Mouse (Mus musculus) midbrain, embryonic 14.5 days (tissue): ENCODE measurements around the gene Fis1. TPM values are rescaled to one million over a fixed set of nuclear protein-coding genes. Genes with fewer than 3 reads are reported as not detected.
"Not testable (repeated sequence)": the region's sequence is repeated elsewhere in the genome, so short reads cannot be mapped to it uniquely, and the experiment has no call there.

Experiments
- ATAC-seq: fragments of 200-750 bp; cut with Nextera tagmentation; 2 replicates; pipeline ENCODE4 v1.8.0; 2017; ENCODE audit warnings: moderate number of reproducible peaks, moderate library complexity; ENCODE audit not compliant: low FRiP score, low TSS enrichment
- DNase-seq: peaks from one replicate; pipeline ENCODE4 v3.0.0-alpha.2; 2015
- H3K27ac ChIP-seq: fragments of 300-500 bp; sonication (generic); replicated peaks from 2 replicates; pipeline ENCODE4 v1.5.1; 2014; ENCODE audit warnings: mild to moderate bottlenecking, low read depth, low read length, moderate library complexity
- H3K27me3 ChIP-seq: fragments of 300-500 bp; sonication (generic); 2 replicates; pipeline ENCODE4 v1.6.1; 2014; ENCODE audit warnings: low read length, control low read depth, mixed read lengths; ENCODE audit not compliant: control insufficient read depth, insufficient read depth
- H3K36me3 ChIP-seq: fragments of 300-500 bp; sonication (generic); 2 replicates; pipeline ENCODE4 v1.6.1; 2014; ENCODE audit warnings: low read length, control low read depth; ENCODE audit not compliant: control insufficient read depth, insufficient read depth
- H3K4me1 ChIP-seq: fragments of 300-500 bp; sonication (generic); 2 replicates; pipeline ENCODE4 v1.6.1; 2014; ENCODE audit warnings: mild to moderate bottlenecking, antibody characterized with exemption, low read length, control low read depth; ENCODE audit not compliant: control insufficient read depth, insufficient read depth
- H3K4me2 ChIP-seq: fragments of 300-500 bp; sonication (generic); 2 replicates; pipeline ENCODE4 v1.6.1; 2014; ENCODE audit warnings: mild to moderate bottlenecking, low read length, moderate library complexity
- H3K4me3 ChIP-seq: fragments of 300-500 bp; sonication (generic); replicated peaks from 2 replicates; pipeline ENCODE4 v1.5.1; 2014; ENCODE audit warnings: low read depth, low read length
- H3K9ac ChIP-seq: fragments of 300-500 bp; sonication (generic); replicated peaks from 2 replicates; pipeline ENCODE4 v1.6.1; 2014; ENCODE audit warnings: mild to moderate bottlenecking, low read length, moderate library complexity
- H3K9me3 ChIP-seq: fragments of 300-500 bp; sonication (generic); 2 replicates; pipeline ENCODE4 v1.6.1; 2016; ENCODE audit warnings: low read length, control low read depth, mixed read lengths; ENCODE audit not compliant: control insufficient read depth
- WGBS: fragments of 180-500 bp; shearing (Covaris S2); extraction: QIAGEN DNeasy Blood & Tissue Kit; methylation state at CpG from one replicate; pipeline ENCODE4 v1.1.7; 2014; 5-methylcytosine and 5-hydroxymethylcytosine counted together
- polyA plus RNA-seq: library from polyadenylated mRNA; unstranded; fragments of >200 nt; fragmentation: Nextera tagmentation; extraction: Ambion mirVana; gene quantifications from 2 replicates; pipeline ENCODE4 v1.2.1, GENCODE M21; 2014

Fis1 gene
- polyA plus RNA-seq, 1 experiment from 2014 or later, result 440 TPM

GRCm38 (mm10) chr5:136936750-136937149 lies 16.3 kb upstream of the Fis1 start:
- Histone ChIP-seq H3K36me3 (no peaks in the 10 kb centered on the region), H3K4me2 (no peak overlapping the region), H3K4me3 (no peak overlapping the region), H3K9me3 (no peaks in the 10 kb centered on the region), H3K4me1 (no peaks in the 10 kb centered on the region), H3K27ac (no peak overlapping the region), H3K27me3 (no peaks in the 10 kb centered on the region), H3K9ac (no peak overlapping the region)
- DNase-seq, result no peak
- no peak for ATAC-seq
- WGBS, result 84% methylated on average over 6 of the region's 6 CpGs

DNA sequence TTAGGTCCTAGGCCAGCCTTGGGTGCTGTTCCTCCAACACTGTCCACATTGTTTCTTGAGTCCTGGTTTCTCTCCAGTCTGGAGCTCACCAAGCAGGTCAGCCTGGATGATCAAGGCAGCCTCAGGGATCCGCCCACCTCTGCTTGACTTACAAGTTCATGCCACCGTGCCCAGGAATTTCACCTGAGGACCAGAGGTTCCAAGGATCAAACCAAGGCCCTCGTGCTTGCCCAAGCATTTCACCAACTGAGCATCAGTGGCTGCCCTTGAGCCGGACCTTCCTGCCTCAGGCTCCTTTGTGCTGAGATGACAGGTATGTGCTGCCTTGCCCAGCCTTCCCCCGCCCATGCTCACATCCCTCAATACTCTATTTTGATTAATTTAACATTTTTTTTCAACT lies 15.5 kb upstream of the Fis1 start:
- Histone ChIP-seq H3K36me3 (no peaks in the 10 kb centered on the region), H3K27me3 (no peaks in the 10 kb centered on the region), H3K9ac (no peak overlapping the region), H3K9me3 (no peaks in the 10 kb centered on the region), H3K4me3 (no peak overlapping the region), H3K27ac (no peak overlapping the region), H3K4me1 (no peaks in the 10 kb centered on the region), H3K4me2 (no peak overlapping the region)
- WGBS, result 93% methylated on average over 5 of the region's 5 CpGs
- DNase-seq (no peak), ATAC-seq (no peak)

DNA sequence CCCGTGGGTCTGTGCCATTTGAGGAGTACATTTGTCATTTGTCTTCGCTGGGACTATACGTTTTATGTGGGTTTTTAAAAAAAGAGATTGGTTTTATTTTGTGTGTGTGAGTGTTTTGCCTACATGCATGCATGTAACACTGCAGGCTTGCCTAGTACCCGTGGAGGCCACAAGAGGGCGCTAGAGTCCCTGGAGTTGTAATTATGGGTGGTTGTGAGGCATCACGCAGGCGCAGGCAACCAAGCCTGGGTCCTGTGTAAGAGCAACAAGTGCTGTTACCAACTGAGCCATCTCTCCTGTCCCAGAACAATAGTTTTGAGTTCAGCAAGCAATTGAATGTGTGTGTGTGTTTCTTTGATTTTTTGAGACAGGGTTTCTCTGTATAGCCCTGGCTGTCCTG lies 13.8 kb upstream of the Fis1 start:
- H3K9ac ChIP-seq, result no peak overlapping the region
- H3K4me3 ChIP-seq, result no peak overlapping the region
- WGBS, result 71% methylated on average over 7 of the region's 7 CpGs
- no peak overlapping the region for H3K27ac ChIP-seq
- no peaks in the 10 kb centered on the region for H3K27me3 ChIP-seq
- no peaks in the 10 kb centered on the region for H3K4me1 ChIP-seq
- H3K9me3 ChIP-seq, result no peaks in the 10 kb centered on the region
- no peaks in the 10 kb centered on the region for H3K36me3 ChIP-seq
- ATAC-seq, result no peak
- DNase-seq, result no peak
- H3K4me2 ChIP-seq, result no peak overlapping the region

DNA sequence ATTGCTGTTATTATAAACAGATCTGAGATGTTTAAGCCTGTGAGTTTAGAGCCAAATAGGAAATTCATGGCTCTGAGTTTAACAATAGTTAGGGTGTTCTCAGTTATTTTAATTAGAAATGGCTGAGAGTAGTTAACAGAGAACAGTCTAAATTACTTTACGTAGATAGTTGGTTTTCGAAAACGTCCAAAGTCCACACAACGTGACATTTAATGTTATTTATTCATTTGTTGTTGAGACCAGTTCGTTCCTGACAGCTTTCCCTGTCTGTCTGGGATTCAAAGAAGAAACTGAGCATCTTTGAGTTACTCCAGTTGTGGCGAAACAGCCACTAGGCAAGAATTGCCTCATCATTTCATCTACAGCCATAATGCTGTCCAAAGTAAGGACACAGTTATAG lies 13.0 kb upstream of the Fis1 start:
- not testable (repeated sequence) for H3K4me1 ChIP-seq, ATAC-seq, H3K9me3 ChIP-seq

GRCm38 (mm10) chr5:136940845-136941560 lies 12.1 kb upstream of the Fis1 start:
- H3K36me3 ChIP-seq, result no peaks in the 10 kb centered on the region

More for the DNA sequence above, 13.0 kb upstream of the Fis1 start:
- not testable (repeated sequence) for H3K36me3 ChIP-seq, H3K27ac ChIP-seq, H3K4me2 ChIP-seq, H3K9ac ChIP-seq, H3K4me3 ChIP-seq, DNase-seq, H3K27me3 ChIP-seq
- WGBS, result 92% methylated on average over 6 of the region's 6 CpGs

GRCm38 (mm10) chr5:136942781-136943180 lies 10.3 kb upstream of the Fis1 start:
- 82% methylated on average over 3 of the region's 3 CpGs for WGBS
- no peak overlapping the region for H3K9ac ChIP-seq
- no peaks in the 10 kb centered on the region for H3K27me3 ChIP-seq
- H3K4me1 ChIP-seq, result no peaks in the 10 kb centered on the region
- no peak overlapping the region for H3K27ac ChIP-seq
- DNase-seq (no peak), ATAC-seq (no peak)
- no peak overlapping the region for H3K4me2 ChIP-seq
- no peak overlapping the region for H3K4me3 ChIP-seq
- no peaks in the 10 kb centered on the region for H3K36me3 ChIP-seq
- H3K9me3 ChIP-seq, result no peaks in the 10 kb centered on the region

More at GRCm38 (mm10) chr5:136940845-136941560, 12.1 kb upstream of the Fis1 start:
- Histone ChIP-seq H3K4me3 (no peak overlapping the region), H3K4me2 (no peak overlapping the region), H3K27me3 (no peaks in the 10 kb centered on the region), H3K9me3 (no peaks in the 10 kb centered on the region), H3K4me1 (no peaks in the 10 kb centered on the region), H3K27ac (no peak overlapping the region), H3K9ac (no peak overlapping the region)
- 90% methylated on average over 12 of the region's 12 CpGs for WGBS
- no peak for DNase-seq
- no peak for ATAC-seq

DNA sequence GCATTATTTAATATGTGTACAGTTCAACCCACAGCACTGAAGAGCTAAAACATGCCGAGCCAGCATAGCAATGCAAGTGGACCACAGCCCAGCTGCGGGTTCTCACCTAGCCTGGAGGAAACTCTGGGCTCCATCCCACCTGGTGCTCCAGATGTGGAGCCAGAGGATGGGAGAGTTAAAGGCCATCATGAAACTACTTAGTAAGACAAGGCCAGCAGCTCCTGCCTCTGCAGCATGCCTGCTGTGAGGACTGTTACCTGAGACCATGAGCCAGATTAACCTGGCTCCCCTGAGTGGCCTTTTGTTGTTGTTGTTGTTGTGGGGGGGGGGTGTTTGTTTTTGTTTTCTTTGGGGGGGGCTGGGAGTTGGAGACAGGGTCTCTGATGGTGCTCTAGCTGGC lies 9.7 kb upstream of the Fis1 start:
- H3K9me3 ChIP-seq, result no peaks in the 10 kb centered on the region
- no peak overlapping the region for H3K9ac ChIP-seq
- H3K4me1 ChIP-seq, result no peaks in the 10 kb centered on the region
- no peaks in the 10 kb centered on the region for H3K27me3 ChIP-seq
- DNase-seq (no peak), ATAC-seq (no peak)
- 71% methylated on average over 2 of the region's 2 CpGs for WGBS
- H3K36me3 ChIP-seq, result no peaks in the 10 kb centered on the region
- no peak overlapping the region for H3K27ac ChIP-seq
- H3K4me3 ChIP-seq, result no peak overlapping the region
- no peak overlapping the region for H3K4me2 ChIP-seq

- no peak overlapping the region for H3K27ac ChIP-seq
- H3K4me2 ChIP-seq, result no peak overlapping the region
- H3K9ac ChIP-seq, result no peak overlapping the region
- ATAC-seq (no peak), DNase-seq (no peak)
- H3K36me3 ChIP-seq, result no peaks in the 10 kb centered on the region
- no peak overlapping the region for H3K4me3 ChIP-seq
- no peaks in the 10 kb centered on the region for H3K9me3 ChIP-seq
- 84% methylated on average over 12 of the region's 12 CpGs for WGBS
- no peaks in the 10 kb centered on the region for H3K4me1 ChIP-seq
- no peaks in the 10 kb centered on the region for H3K27me3 ChIP-seq
These were observed 8.0 kb upstream of the Fis1 start for GRCm38 (mm10) chr5:136945084-136945483.

DNA sequence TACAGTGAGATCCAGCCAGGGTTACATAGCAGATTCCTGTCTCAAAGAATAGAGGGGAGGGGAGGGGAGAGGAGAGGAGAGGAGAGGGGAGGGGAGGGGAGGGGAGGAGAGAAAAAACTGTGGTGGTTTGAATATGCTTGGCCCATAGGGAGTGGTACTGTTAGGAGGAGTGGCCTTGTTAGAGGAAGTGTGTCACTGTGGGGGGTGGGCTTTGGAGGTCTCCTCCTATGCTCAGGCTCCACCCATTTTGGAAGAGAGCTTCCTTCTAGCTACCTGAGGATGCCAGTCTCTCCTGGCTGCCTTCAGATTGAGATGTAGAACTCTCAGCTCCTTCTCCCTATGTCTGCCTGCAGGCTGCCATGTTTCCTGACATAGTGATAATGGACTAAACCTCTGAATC lies 5.2 kb upstream of the Fis1 start:
- no peaks in the 10 kb centered on the region for H3K36me3 ChIP-seq
- DNase-seq, result no peak
- no peaks in the 10 kb centered on the region for H3K4me1 ChIP-seq
- no peak for ATAC-seq
- no peaks in the 10 kb centered on the region for H3K27me3 ChIP-seq
- no peak overlapping the region for H3K4me3 ChIP-seq
- H3K4me2 ChIP-seq, result no peak overlapping the region
- no peaks in the 10 kb centered on the region for H3K9me3 ChIP-seq
- no peak overlapping the region for H3K9ac ChIP-seq
- H3K27ac ChIP-seq, result no peak overlapping the region
